ENCODE assay signal across 8 mouse cellular contexts in genomic region chr17:88462658-88463057, GRCm38 (mm10). TPM values are rescaled to one million over a fixed set of nuclear protein-coding genes. Genes with fewer than 3 reads are reported as not detected.
DNase-seq lines count a peak whose midpoint lies in the region; ATAC-seq and TF ChIP-seq lines count a peak whose summit lies in the region.

No protein-coding gene starts in this region.

- ATAC-seq in lung, embryonic 14.5 days (ENCODE audit: insufficient read depth): no peak
- no peak for ATAC-seq in erythroid progenitor cell, adult 5-6 weeks (replicated peaks; ENCODE audit: low FRiP score, poor library complexity, severe bottlenecking)

- H3K4me3 ChIP-seq in lung, embryonic 14.5 days (ENCODE audit: low read depth, low read length): no peak overlapping the region

- intact Hi-C loops in left cerebral cortex, postnatal 4 days (cut with DNase I): no loop called here

- H3K36me3 ChIP-seq in lung, embryonic 14.5 days (ENCODE audit: insufficient read depth): peaks cover 8% of the 10 kb centered on the region; the same call in 1 of the 2 replicates

- 68% methylated on average over 5 of the region's 5 CpGs for WGBS in lung, embryonic 14.5 days

- no peaks in the 10 kb centered on the region for H3K27me3 ChIP-seq in lung, embryonic 14.5 days (ENCODE audit: insufficient read depth, low read length)

- H3K4me1 ChIP-seq in lung, embryonic 14.5 days (ENCODE audit: insufficient read depth): no peaks in the 10 kb centered on the region; the same call in 1 of the 2 replicates

- no peaks in the 10 kb centered on the region for H3K9me3 ChIP-seq in lung, embryonic 14.5 days (ENCODE audit: low read depth, low read length)

- H3K9ac ChIP-seq in lung, embryonic 14.5 days: no peak overlapping the region

- DNase-seq in Muller cell, postnatal 12 days (ENCODE audit: inconsistent ontology term): peak; percentile 91
- DNase-seq in adrenal gland, postnatal 14 days: peak; percentile 90
- DNase-seq in heart, adult 8-10 months (ENCODE audit: low spot score): peak; percentile 77
- DNase-seq in lung, embryonic 14.5 days: peak; percentile 37
- DNase-seq in yolk sac, embryonic 10.5 days (ENCODE audit: low spot score): peak; percentile 42
- DNase-seq in left cerebral cortex, postnatal 4 days: no peak
- DNase-seq in thymus, postnatal 0 days (ENCODE audit: low spot score): no peak

- no peak overlapping the region for H3K27ac ChIP-seq in lung, embryonic 14.5 days (ENCODE audit: low read depth)

- H3K4me2 ChIP-seq in lung, embryonic 14.5 days: no peak overlapping the region

- TF ChIP-seq CTCF in lung, embryonic 14.5 days (IDR thresholded peaks at IDR 0.05; ENCODE audit: low read depth): no peak

RNA-seq across cellular contexts. Expression of gene Foxn2, which starts 22.1 kb away (rescaled TPM):
- total RNA-seq in adrenal gland, postnatal 14 days (2021): 21.8 and 27.3 TPM in 2 replicates
- 1 to 10 TPM; 6.7 to 7.8 (median 6.9) TPM for total RNA-seq in heart, adult 8-10 months (2022)
- polyA plus RNA-seq in lung, embryonic 14.5 days (2014; fragmentation: Nextera tagmentation; extraction: Ambion mirVana): 15.1 and 15.3 TPM in 2 replicates
- total RNA-seq in erythroid progenitor cell, adult 5-6 weeks (2015; ENCODE audit: low replicate concordance): 13.0 and 20.5 TPM in 2 replicates
- total RNA-seq in erythroid progenitor cell, adult 5-6 weeks (2017; ENCODE audit: low replicate concordance): 13.9 and 16.8 TPM in 2 replicates
- total RNA-seq in left cerebral cortex, postnatal 4 days (2021): 10 to 100 TPM; 13.7 to 14.6 TPM
- 16.1 and 19.4 TPM in 2 replicates for polyA plus RNA-seq in thymus, postnatal 0 days (2015; fragmentation: Nextera tagmentation; extraction: Ambion mirVana)

Comparison
In these comparisons a context has a peak if more than half of its experiments do, and no peak if none do; other contexts are left out.
1. DNase-seq: peak in Muller cell, postnatal 12 days (single experiment), adrenal gland, postnatal 14 days (single experiment), heart, adult 8-10 months (single experiment), lung, embryonic 14.5 days (single experiment) and yolk sac, embryonic 10.5 days (single experiment); none in left cerebral cortex, postnatal 4 days (single experiment) and thymus, postnatal 0 days (single experiment).